Mouse (Mus musculus) midbrain, postnatal 0 days (tissue): ENCODE measurements around the gene Zfp58. TPM values are rescaled to one million over a fixed set of nuclear protein-coding genes. Genes with fewer than 3 reads are reported as not detected.

Experiments used
- ATAC-seq: fragments of 200-750 bp; cut with Nextera tagmentation; 2 replicates; pipeline ENCODE4 v1.8.0; 2017; ENCODE audit warnings: moderate number of reproducible peaks, mild to moderate bottlenecking, moderate TSS enrichment, moderate library complexity; ENCODE audit not compliant: low FRiP score
- DNase-seq: peaks from one replicate; pipeline ENCODE4 v3.0.0-alpha.2; 2015; ENCODE audit warnings: low spot score
- H3K27ac ChIP-seq: fragments of 300-500 bp; sonication (generic); 2 replicates; pipeline ENCODE4 v1.5.1; 2014; ENCODE audit warnings: low read depth, mild to moderate bottlenecking, low read length, mixed read lengths
- H3K27me3 ChIP-seq: fragments of 300-500 bp; sonication (generic); 2 replicates; pipeline ENCODE4 v1.6.1; 2014; ENCODE audit warnings: low read length, control low read depth, mixed read lengths; ENCODE audit not compliant: insufficient read depth
- H3K36me3 ChIP-seq: fragments of 300-500 bp; sonication (generic); 2 replicates; pipeline ENCODE4 v1.6.1; 2014; ENCODE audit warnings: low read length, control low read depth, mixed read lengths; ENCODE audit not compliant: insufficient read depth
- H3K4me1 ChIP-seq: fragments of 300-500 bp; sonication (generic); 2 replicates; pipeline ENCODE4 v1.6.1; 2014; ENCODE audit warnings: mild to moderate bottlenecking, control low read depth, antibody characterized with exemption, low read length, mixed read lengths; ENCODE audit not compliant: insufficient read depth
- H3K4me2 ChIP-seq: fragments of 300-500 bp; sonication (generic); 2 replicates; pipeline ENCODE4 v1.6.1; 2014; ENCODE audit warnings: low read depth, mild to moderate bottlenecking, low read length, mixed read lengths; ENCODE audit not compliant: poor library complexity, severe bottlenecking
- H3K4me3 ChIP-seq: fragments of 300-500 bp; sonication (generic); 2 replicates; pipeline ENCODE4 v1.5.1; 2014; ENCODE audit warnings: low read depth, mild to moderate bottlenecking, low read length, moderate library complexity
- H3K9ac ChIP-seq: fragments of 300-500 bp; sonication (generic); replicated peaks from 2 replicates; pipeline ENCODE4 v1.6.1; 2014; ENCODE audit warnings: mild to moderate bottlenecking, low read length, moderate library complexity, mixed read lengths; ENCODE audit not compliant: poor library complexity, severe bottlenecking
- H3K9me3 ChIP-seq: fragments of 300-500 bp; sonication (generic); 2 replicates; pipeline ENCODE4 v1.6.1; 2016; ENCODE audit warnings: low read length, control low read depth
- CTCF ChIP-seq: IDR thresholded peaks from 2 replicates; pipeline ENCODE4 v1.5.1; 2016; ENCODE audit warnings: antibody characterized with exemption, mild to moderate bottlenecking
- WGBS: fragments of 180-500 bp; shearing (Covaris S2); extraction: QIAGEN DNeasy Blood & Tissue Kit; methylation state at CpG from one replicate; pipeline ENCODE4 v1.1.7; 2014; 5-methylcytosine and 5-hydroxymethylcytosine counted together
- polyA plus RNA-seq: library from polyadenylated mRNA; unstranded; fragments of >200 nt; fragmentation: Nextera tagmentation; extraction: Ambion mirVana; gene quantifications from 2 replicates; pipeline ENCODE4 v1.2.1, GENCODE M21; 2015
- total RNA-seq: library from RNA; depleted of rRNA; stranded (reverse); fragments of >200 nt; gene quantifications from 2 replicates; pipeline ENCODE4 v1.2.3, GENCODE M21; 2014; rRNA removed

The Zfp58 gene
- total and polyA plus RNA-seq, 2 experiments from 2014 or later = 3.8 to 4.1 TPM

- no peak for TF ChIP-seq CTCF
- DNase-seq (no peak), ATAC-seq (peak; percentile 36; the same call in 1 of the 2 replicates)
Observed at GRCm38 (mm10) chr13:67452021-67452309, 48.4 kb downstream of the Zfp58 start.

GRCm38 (mm10) chr13:67451172-67452020 is 49.0 kb downstream of the Zfp58 start, which contains the start of gene Zfp874a:
Gene Zfp874a (minus strand): TSS chr13:67451624.
- Histone ChIP-seq H3K9me3 (no peaks in the 10 kb centered on the region), H3K27ac (no peak within 1 kb of the TSS; the same call in none of the 2 replicates), H3K4me2 (peak within 1 kb of the TSS; percentile 66), H3K4me1 (no peaks in the 10 kb centered on the region), H3K36me3 (no peaks in the 10 kb centered on the region), H3K27me3 (no peaks in the 10 kb centered on the region), H3K4me3 (peak within 1 kb of the TSS; percentile 48), H3K9ac (peak within 1 kb of the TSS; percentile 52)
- ATAC-seq (peak; percentile 97), DNase-seq (peak; percentile 93)
- TF ChIP-seq CTCF = no peak
- under 1% methylated on average over 20 of the region's 20 CpGs for WGBS

More at GRCm38 (mm10) chr13:67452021-67452309, 48.4 kb downstream of the Zfp58 start:
- no peaks in the 10 kb centered on the region for H3K27me3 ChIP-seq
- H3K9me3 ChIP-seq = no peaks in the 10 kb centered on the region
- H3K9ac ChIP-seq = 0 out of 2 replicates have a peak overlapping the region, but pooled peaks have one; percentile 52
- peak overlapping the region; percentile 48 for H3K4me3 ChIP-seq
- H3K27ac ChIP-seq = no peak overlapping the region; the same call in 1 of the 2 replicates
- H3K4me2 ChIP-seq = peak overlapping the region; percentile 66
- no peaks in the 10 kb centered on the region for H3K4me1 ChIP-seq
- H3K36me3 ChIP-seq = no peaks in the 10 kb centered on the region
- 2% methylated on average over 3 of the region's 3 CpGs for WGBS

Other genes with a start within 250 kb of the Zfp58 start
- 13.0 and 15.7 TPM in 2 replicates for gene Zfp458, start 222.1 kb downstream of the Zfp58 start, total RNA-seq
- 3.6 and 3.7 TPM in 2 replicates for gene Zfp458, start 222.1 kb downstream of the Zfp58 start, polyA plus RNA-seq
- gene Zfp457, start 194.1 kb downstream of the Zfp58 start, total RNA-seq = 1.3 and 2.8 TPM in 2 replicates
- 0.44 and 0.49 TPM in 2 replicates for gene Zfp457, start 194.1 kb downstream of the Zfp58 start, polyA plus RNA-seq
- gene Zfp595, start 168.0 kb downstream of the Zfp58 start, total RNA-seq = 2.5 and 2.6 TPM in 2 replicates
- 0.48 and 0.60 TPM in 2 replicates for gene Zfp595, start 168.0 kb downstream of the Zfp58 start, polyA plus RNA-seq
- not detected in 2 replicates for gene Gm28044, start 140.0 kb downstream of the Zfp58 start, total RNA-seq
- not detected in 2 replicates for gene Gm28044, start 140.0 kb downstream of the Zfp58 start, polyA plus RNA-seq
- 0.71 and 1.3 TPM in 2 replicates for gene Zfp953, start 139.9 kb downstream of the Zfp58 start, total RNA-seq
- gene Zfp953, start 139.9 kb downstream of the Zfp58 start, polyA plus RNA-seq = 0.13 and 0.22 TPM in 2 replicates
- gene Gm28041, start 124.8 kb downstream of the Zfp58 start, total RNA-seq = 2.9 TPM in 1 of 2 replicates, not detected in the other
- gene Gm28041, start 124.8 kb downstream of the Zfp58 start, polyA plus RNA-seq = not detected in 2 replicates
- 0.94 and 1.2 TPM in 2 replicates for gene Zfp456, start 124.7 kb downstream of the Zfp58 start, total RNA-seq
- gene Zfp456, start 124.7 kb downstream of the Zfp58 start, polyA plus RNA-seq = 0.13 and 0.19 TPM in 2 replicates
- 1.7 and 2.5 TPM in 2 replicates for gene Zfp429, start 100.7 kb downstream of the Zfp58 start, total RNA-seq
- gene Zfp429, start 100.7 kb downstream of the Zfp58 start, polyA plus RNA-seq = 0.89 and 1.1 TPM in 2 replicates
- gene Zfp459, start 79.1 kb downstream of the Zfp58 start, total RNA-seq = 1.3 and 6.0 TPM in 2 replicates
- 1.2 and 1.3 TPM in 2 replicates for gene Zfp459, start 79.1 kb downstream of the Zfp58 start, polyA plus RNA-seq
- gene Zfp874a, start 48.9 kb downstream of the Zfp58 start, total RNA-seq = 4.7 and 6.4 TPM in 2 replicates
- gene Zfp874a, start 48.9 kb downstream of the Zfp58 start, polyA plus RNA-seq = 3.9 and 4.4 TPM in 2 replicates
- gene Zfp874b, start 16.3 kb downstream of the Zfp58 start, total RNA-seq = 6.3 and 12.0 TPM in 2 replicates
- 2.3 and 2.5 TPM in 2 replicates for gene Zfp874b, start 16.3 kb downstream of the Zfp58 start, polyA plus RNA-seq
- 0.27 TPM in 1 of 2 replicates, not detected in the other for gene Gm26965, start 25.6 kb upstream of the Zfp58 start, total RNA-seq
- gene Gm26965, start 25.6 kb upstream of the Zfp58 start, polyA plus RNA-seq = 0.20 TPM in 1 of 2 replicates, not detected in the other
- gene Zfp87, start 25.6 kb upstream of the Zfp58 start, total RNA-seq = 35.8 and 36.8 TPM in 2 replicates
- gene Zfp87, start 25.6 kb upstream of the Zfp58 start, polyA plus RNA-seq = 26.2 and 31.9 TPM in 2 replicates
- 21.7 and 22.5 TPM in 2 replicates for gene Zfp748, start 53.3 kb upstream of the Zfp58 start, total RNA-seq
- gene Zfp748, start 53.3 kb upstream of the Zfp58 start, polyA plus RNA-seq = 7.1 and 8.1 TPM in 2 replicates
- gene Zfp729b, start 109.2 kb upstream of the Zfp58 start, total RNA-seq = 9.4 and 11.6 TPM in 2 replicates
- 3.4 and 4.1 TPM in 2 replicates for gene Zfp729b, start 109.2 kb upstream of the Zfp58 start, polyA plus RNA-seq
- gene Gm49345, start 137.2 kb upstream of the Zfp58 start, total RNA-seq = not detected in 2 replicates
- gene Gm49345, start 137.2 kb upstream of the Zfp58 start, polyA plus RNA-seq = 1.5 and 1.9 TPM in 2 replicates
- 5.6 and 8.5 TPM in 2 replicates for gene Zfp729a, start 137.2 kb upstream of the Zfp58 start, total RNA-seq
- gene Zfp729a, start 137.2 kb upstream of the Zfp58 start, polyA plus RNA-seq = 1.8 and 1.9 TPM in 2 replicates
- gene Zfp738, start 186.5 kb upstream of the Zfp58 start, total RNA-seq = 12.6 and 22.2 TPM in 2 replicates
- gene Zfp738, start 186.5 kb upstream of the Zfp58 start, polyA plus RNA-seq = 7.9 and 10.5 TPM in 2 replicates
- gene Zfp65, start 228.6 kb upstream of the Zfp58 start, total RNA-seq = 9.5 and 14.5 TPM in 2 replicates
- 4.4 TPM in 2 replicates for gene Zfp65, start 228.6 kb upstream of the Zfp58 start, polyA plus RNA-seq